Mouse (Mus musculus) heart, embryonic 16.5 days (tissue): ENCODE data around the gene Ugt1a9. TPM values are rescaled to one million over a fixed set of nuclear protein-coding genes. Genes with fewer than 3 reads are reported as not detected.

ENCODE experiments used
- ATAC-seq: fragments of 200-750 bp; cut with Nextera tagmentation; replicated peaks from 2 replicates; pipeline ENCODE4 v1.8.0; 2017; ENCODE audit warnings: moderate number of reproducible peaks; ENCODE audit not compliant: insufficient read depth, low FRiP score; ENCODE audit errors: extremely low read depth
- H3K27ac ChIP-seq: fragments of 300-500 bp; sonication (generic); 2 replicates; pipeline ENCODE4 v1.5.1; 2014; ENCODE audit warnings: mild to moderate bottlenecking, low read length, control low read depth, moderate library complexity
- H3K27me3 ChIP-seq: fragments of 300-500 bp; sonication (generic); 2 replicates; pipeline ENCODE4 v1.6.1; 2014; ENCODE audit warnings: low read length, mixed read lengths; ENCODE audit not compliant: control insufficient read depth, insufficient read depth
- H3K36me3 ChIP-seq: fragments of 300-500 bp; sonication (generic); 2 replicates; pipeline ENCODE4 v1.6.1; 2014; ENCODE audit not compliant: control insufficient read depth, insufficient read depth
- H3K4me1 ChIP-seq: fragments of 300-500 bp; sonication (generic); 2 replicates; pipeline ENCODE4 v1.6.1; 2014; ENCODE audit warnings: low read length, mixed read lengths; ENCODE audit not compliant: control insufficient read depth, insufficient read depth
- H3K4me2 ChIP-seq: fragments of 300-500 bp; sonication (generic); 2 replicates; pipeline ENCODE4 v1.6.1; 2014; ENCODE audit warnings: low read depth, mild to moderate bottlenecking, control low read depth, low read length
- H3K4me3 ChIP-seq: fragments of 300-500 bp; sonication (generic); 2 replicates; pipeline ENCODE4 v1.5.1; 2014; ENCODE audit warnings: mild to moderate bottlenecking, control low read depth, low read length
- H3K9ac ChIP-seq: fragments of 300-500 bp; sonication (generic); 2 replicates; pipeline ENCODE4 v1.6.1; 2014; ENCODE audit warnings: low read length, control low read depth
- H3K9me3 ChIP-seq: fragments of 300-500 bp; sonication (generic); replicated peaks from 2 replicates; pipeline ENCODE4 v1.6.1; 2016; ENCODE audit warnings: low read length; ENCODE audit not compliant: control insufficient read depth
- WGBS: fragments of 180-500 bp; shearing (Covaris S2); extraction: QIAGEN DNeasy Blood & Tissue Kit; methylation state at CpG from one replicate; pipeline ENCODE4 v1.1.7; 2014; 5-methylcytosine and 5-hydroxymethylcytosine counted together
- polyA plus RNA-seq: library from polyadenylated mRNA; unstranded; fragments of >200 nt; fragmentation: Nextera tagmentation; extraction: Ambion mirVana; gene quantifications from 2 replicates; pipeline ENCODE4 v1.2.1, GENCODE M21; 2015

Gene Ugt1a9
- polyA plus RNA-seq, 1 experiment from 2014 or later, result not detected

GRCm38 (mm10) chr1:88253540-88253939, 182.9 kb downstream of the Ugt1a9 start:
- Histone ChIP-seq H3K4me2 (no peak overlapping the region), H3K9me3 (peaks cover 51% of the 10 kb centered on the region), H3K4me3 (no peak overlapping the region), H3K27me3 (no peaks in the 10 kb centered on the region), H3K4me1 (no peaks in the 10 kb centered on the region), H3K9ac (no peak overlapping the region), H3K36me3 (no peaks in the 10 kb centered on the region), H3K27ac (no peak overlapping the region)
- ATAC-seq, result no peak
- 62% methylated on average over 6 of the region's 6 CpGs for WGBS

- Histone ChIP-seq H3K4me2 (no peak overlapping the region), H3K4me3 (no peak overlapping the region), H3K27ac (no peak overlapping the region), H3K9ac (no peak overlapping the region), H3K4me1 (peaks cover 12% of the 10 kb centered on the region), H3K9me3 (peaks cover 37% of the 10 kb centered on the region), H3K36me3 (no peaks in the 10 kb centered on the region), H3K27me3 (no peaks in the 10 kb centered on the region)
- WGBS, result 77% methylated on average over 12 of the region's 12 CpGs
- no peak for ATAC-seq
These were observed 184.3 kb downstream of the Ugt1a9 start for GRCm38 (mm10) chr1:88254793-88255465.

GRCm38 (mm10) chr1:88255466-88255857, 184.9 kb downstream of the Ugt1a9 start:
- no peak for ATAC-seq
- Histone ChIP-seq H3K9ac (no peak overlapping the region), H3K27ac (no peak overlapping the region), H3K4me2 (no peak overlapping the region), H3K4me1 (peaks cover 14% of the 10 kb centered on the region), H3K36me3 (no peaks in the 10 kb centered on the region), H3K9me3 (peaks cover 32% of the 10 kb centered on the region), H3K27me3 (no peaks in the 10 kb centered on the region), H3K4me3 (no peak overlapping the region)
- 47% methylated on average over 2 of the region's 2 CpGs for WGBS

- no peak overlapping the region for H3K4me2 ChIP-seq
- no peak overlapping the region for H3K4me3 ChIP-seq
- peaks cover 14% of the 10 kb centered on the region for H3K4me1 ChIP-seq
- no peak for ATAC-seq
- WGBS, result 71% methylated on average over 13 of the region's 13 CpGs
- peaks cover 3% of the 10 kb centered on the region; the same call in 1 of the 2 replicates for H3K36me3 ChIP-seq
- H3K9ac ChIP-seq, result no peak overlapping the region
- H3K27ac ChIP-seq, result no peak overlapping the region
- peaks cover 25% of the 10 kb centered on the region for H3K9me3 ChIP-seq
- no peaks in the 10 kb centered on the region for H3K27me3 ChIP-seq
These were observed 185.6 kb downstream of the Ugt1a9 start for GRCm38 (mm10) chr1:88255989-88256754.

- no peak overlapping the region for H3K4me2 ChIP-seq
- H3K9me3 ChIP-seq, result peaks cover 21% of the 10 kb centered on the region
- peaks cover 11% of the 10 kb centered on the region; the same call in 1 of the 2 replicates for H3K36me3 ChIP-seq
- no peak for ATAC-seq
- no peak overlapping the region for H3K27ac ChIP-seq
- no peak overlapping the region for H3K4me3 ChIP-seq
- 74% methylated on average over 10 of the region's 10 CpGs for WGBS
- no peak overlapping the region for H3K9ac ChIP-seq
- H3K27me3 ChIP-seq, result no peaks in the 10 kb centered on the region
- peaks cover 14% of the 10 kb centered on the region for H3K4me1 ChIP-seq
These were observed 186.5 kb downstream of the Ugt1a9 start for GRCm38 (mm10) chr1:88256886-88257663.

GRCm38 (mm10) chr1:88257681-88258080, 187.1 kb downstream of the Ugt1a9 start:
- no peak for ATAC-seq
- Histone ChIP-seq H3K36me3 (peaks cover 17% of the 10 kb centered on the region), H3K4me1 (peaks cover 18% of the 10 kb centered on the region), H3K9me3 (peaks cover 15% of the 10 kb centered on the region), H3K9ac (no peak overlapping the region), H3K4me3 (no peak overlapping the region), H3K4me2 (no peak overlapping the region), H3K27me3 (no peaks in the 10 kb centered on the region), H3K27ac (no peak overlapping the region)
- WGBS, result 78% methylated on average over 6 of the region's 6 CpGs

- Histone ChIP-seq H3K4me3 (no peak overlapping the region), H3K4me2 (no peak overlapping the region), H3K27me3 (no peaks in the 10 kb centered on the region), H3K36me3 (peaks cover 24% of the 10 kb centered on the region), H3K4me1 (peaks cover 18% of the 10 kb centered on the region), H3K9me3 (peaks cover 11% of the 10 kb centered on the region; the same call in 1 of the 2 replicates), H3K9ac (no peak overlapping the region), H3K27ac (no peak overlapping the region)
- ATAC-seq, result no peak
- WGBS, result 63% methylated on average over 6 of the region's 6 CpGs
These were observed 187.8 kb downstream of the Ugt1a9 start for GRCm38 (mm10) chr1:88258361-88258760.

GRCm38 (mm10) chr1:88258881-88259642, 188.5 kb downstream of the Ugt1a9 start:
- no peak overlapping the region for H3K9ac ChIP-seq
- WGBS, result 58% methylated on average over 8 of the region's 8 CpGs

More at GRCm38 (mm10) chr1:88258881-88259642, 188.5 kb downstream of the Ugt1a9 start:
- no peak overlapping the region for H3K4me2 ChIP-seq
- H3K27ac ChIP-seq, result no peak overlapping the region
- peaks cover 18% of the 10 kb centered on the region for H3K4me1 ChIP-seq
- ATAC-seq, result peak; percentile 10; the same call in 1 of the 2 replicates
- H3K36me3 ChIP-seq, result peaks cover 31% of the 10 kb centered on the region
- peaks cover 8% of the 10 kb centered on the region; the same call in 1 of the 2 replicates for H3K9me3 ChIP-seq
- no peaks in the 10 kb centered on the region for H3K27me3 ChIP-seq
- H3K4me3 ChIP-seq, result no peak overlapping the region
